Mouse (Mus musculus): ENCODE measurements around the gene Acad9. TPM values are rescaled to one million over a fixed set of nuclear protein-coding genes. Genes with fewer than 3 reads are reported as not detected.

The Acad9 gene
- 77.9 and 89.9 TPM in 2 replicates for polyA plus RNA-seq (2015; fragmentation: Nextera tagmentation; extraction: Ambion mirVana)

- peaks cover 11% of the 10 kb centered on the region; the same call in 1 of the 2 replicates for H3K36me3 ChIP-seq
- no peaks in the 10 kb centered on the region for H3K27me3 ChIP-seq
- peaks cover 15% of the 10 kb centered on the region for H3K4me1 ChIP-seq
- H3K4me3 ChIP-seq = peak within 1 kb of the TSS; percentile 96
- ATAC-seq (ENCODE audit: borderline replicate concordance, extremely low read depth, low FRiP score, low TSS enrichment) = peak; percentile 96
- peak within 1 kb of the TSS; percentile 94 for H3K9ac ChIP-seq
- H3K4me2 ChIP-seq = peak within 1 kb of the TSS; percentile 77
- no peaks in the 10 kb centered on the region for H3K9me3 ChIP-seq
- H3K27ac ChIP-seq = peak within 1 kb of the TSS; percentile 71
- WGBS = 0% methylated on average over 49 of the region's 49 CpGs
Observed at GRCm38 (mm10) chr3:36065843-36066651, at the start of gene Acad9. Gene Acad9, plus strand, starts transcription at chr3:36065979.

DNA sequence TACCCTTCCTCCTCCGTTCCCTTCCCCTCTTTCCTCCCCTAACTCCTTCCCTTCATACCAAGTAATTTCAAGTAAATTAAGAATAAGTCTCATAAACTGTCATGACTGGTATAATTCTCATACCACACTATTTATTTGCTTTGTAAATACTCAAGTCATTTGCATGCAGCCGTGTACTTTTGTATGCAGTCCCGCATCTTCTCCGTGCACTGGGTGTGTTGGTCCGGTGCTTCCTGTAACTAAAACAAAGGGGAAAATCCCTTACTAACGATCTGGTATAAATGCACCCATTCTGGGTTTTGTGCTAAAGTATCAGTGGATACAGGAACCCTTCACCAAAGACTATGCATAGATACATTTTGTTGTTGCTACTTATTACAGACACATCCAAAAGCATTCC, 40.0 kb upstream of the Acad9 start:
- Histone ChIP-seq H3K9me3 (no peaks in the 10 kb centered on the region), H3K27ac (no peak overlapping the region), H3K4me3 (no peak overlapping the region), H3K36me3 (no peaks in the 10 kb centered on the region), H3K4me2 (no peak overlapping the region), H3K27me3 (no peaks in the 10 kb centered on the region), H3K4me1 (no peaks in the 10 kb centered on the region), H3K9ac (no peak overlapping the region)
- WGBS = 83% methylated on average over 6 of the region's 6 CpGs
- ATAC-seq (ENCODE audit: borderline replicate concordance, extremely low read depth, low FRiP score, low TSS enrichment) = no peak

DNA sequence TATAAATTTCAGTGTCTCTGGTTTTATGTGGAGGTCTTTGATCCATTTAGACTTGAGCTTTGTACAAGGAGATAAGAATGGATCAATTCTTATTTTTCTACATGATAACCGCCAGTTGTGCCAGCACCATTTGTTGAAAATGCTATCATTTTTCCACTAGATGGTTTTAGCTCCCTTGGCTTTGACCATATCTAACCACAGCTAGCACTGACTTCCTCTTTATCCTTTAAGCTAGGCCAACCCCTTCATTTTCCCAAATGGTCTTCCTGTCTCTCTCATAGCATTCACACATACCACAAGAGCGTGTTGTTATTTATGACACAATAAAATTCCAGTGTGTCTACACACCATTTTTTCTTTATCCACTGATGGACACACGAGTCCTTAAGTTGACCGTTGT, 35.8 kb upstream of the Acad9 start:
- 81% methylated on average over 4 of the region's 4 CpGs for WGBS
- H3K27ac ChIP-seq = no peak overlapping the region

GRCm38 (mm10) chr3:36031740-36032510, 33.9 kb upstream of the Acad9 start:
- Histone ChIP-seq H3K36me3 (no peaks in the 10 kb centered on the region), H3K27me3 (no peaks in the 10 kb centered on the region), H3K27ac (no peak overlapping the region), H3K4me1 (no peaks in the 10 kb centered on the region), H3K9me3 (no peaks in the 10 kb centered on the region), H3K9ac (no peak overlapping the region), H3K4me3 (no peak overlapping the region), H3K4me2 (no peak overlapping the region)
- ATAC-seq (ENCODE audit: borderline replicate concordance, extremely low read depth, low FRiP score, low TSS enrichment) = no peak
- 42% methylated on average over 6 of the region's 6 CpGs for WGBS

More for the DNA sequence above, 35.8 kb upstream of the Acad9 start:
- Histone ChIP-seq H3K4me2 (no peak overlapping the region), H3K4me1 (no peaks in the 10 kb centered on the region), H3K9ac (no peak overlapping the region), H3K9me3 (no peaks in the 10 kb centered on the region), H3K4me3 (no peak overlapping the region), H3K36me3 (no peaks in the 10 kb centered on the region), H3K27me3 (no peaks in the 10 kb centered on the region)
- no peak for ATAC-seq (ENCODE audit: borderline replicate concordance, extremely low read depth, low FRiP score, low TSS enrichment)

GRCm38 (mm10) chr3:36044520-36044919, 21.3 kb upstream of the Acad9 start:
- Histone ChIP-seq H3K4me3 (no peak overlapping the region), H3K27ac (no peak overlapping the region), H3K4me2 (no peak overlapping the region), H3K9me3 (no peaks in the 10 kb centered on the region), H3K4me1 (no peaks in the 10 kb centered on the region), H3K36me3 (no peaks in the 10 kb centered on the region), H3K27me3 (no peaks in the 10 kb centered on the region), H3K9ac (no peak overlapping the region)
- ATAC-seq (ENCODE audit: borderline replicate concordance, extremely low read depth, low FRiP score, low TSS enrichment) = no peak

GRCm38 (mm10) chr3:36045086-36045485, 20.7 kb upstream of the Acad9 start:
- no peaks in the 10 kb centered on the region for H3K27me3 ChIP-seq
- H3K36me3 ChIP-seq = no peaks in the 10 kb centered on the region
- no peak overlapping the region for H3K9ac ChIP-seq
- H3K4me1 ChIP-seq = no peaks in the 10 kb centered on the region
- no peak overlapping the region for H3K4me3 ChIP-seq
- ATAC-seq (ENCODE audit: borderline replicate concordance, extremely low read depth, low FRiP score, low TSS enrichment) = no peak
- WGBS = 72% methylated on average over 4 of the region's 4 CpGs
- H3K9me3 ChIP-seq = no peaks in the 10 kb centered on the region
- H3K27ac ChIP-seq = no peak overlapping the region
- no peak overlapping the region for H3K4me2 ChIP-seq

- Histone ChIP-seq H3K4me1 (no peaks in the 10 kb centered on the region), H3K36me3 (no peaks in the 10 kb centered on the region), H3K27ac (no peak overlapping the region), H3K4me2 (no peak overlapping the region), H3K27me3 (no peaks in the 10 kb centered on the region), H3K9ac (no peak overlapping the region), H3K4me3 (no peak overlapping the region), H3K9me3 (no peaks in the 10 kb centered on the region)
- ATAC-seq (ENCODE audit: borderline replicate concordance, extremely low read depth, low FRiP score, low TSS enrichment) = no peak
- 57% methylated on average over 1 of the region's 1 CpGs for WGBS
Observed at GRCm38 (mm10) chr3:36049106-36049505, 16.7 kb upstream of the Acad9 start.

- WGBS = 91% methylated on average over 6 of the region's 6 CpGs
- Histone ChIP-seq H3K36me3 (no peaks in the 10 kb centered on the region), H3K9me3 (no peaks in the 10 kb centered on the region), H3K4me1 (no peaks in the 10 kb centered on the region), H3K9ac (no peak within 1 kb of the TSS), H3K4me2 (no peak within 1 kb of the TSS), H3K4me3 (no peak within 1 kb of the TSS), H3K27ac (no peak within 1 kb of the TSS), H3K27me3 (no peaks in the 10 kb centered on the region)
- no peak for ATAC-seq (ENCODE audit: borderline replicate concordance, extremely low read depth, low FRiP score, low TSS enrichment)
Observed at GRCm38 (mm10) chr3:36053447-36053846, 12.3 kb upstream of the Acad9 start, which contains the start of gene Ccdc144b. Gene Ccdc144b, minus strand, starts transcription at chr3:36053547.

- Histone ChIP-seq H3K9ac (no peak overlapping the region), H3K4me2 (no peak overlapping the region), H3K27ac (no peak overlapping the region), H3K27me3 (no peaks in the 10 kb centered on the region), H3K4me3 (no peak overlapping the region), H3K36me3 (no peaks in the 10 kb centered on the region), H3K9me3 (no peaks in the 10 kb centered on the region), H3K4me1 (no peaks in the 10 kb centered on the region)
- no peak for ATAC-seq (ENCODE audit: borderline replicate concordance, extremely low read depth, low FRiP score, low TSS enrichment)
- 33% methylated on average over 8 of the region's 8 CpGs for WGBS
Observed at GRCm38 (mm10) chr3:36060096-36060850, 5.5 kb upstream of the Acad9 start.

- H3K4me1 ChIP-seq = peaks cover 15% of the 10 kb centered on the region
- H3K27ac ChIP-seq = no peak overlapping the region
- no peaks in the 10 kb centered on the region for H3K27me3 ChIP-seq
- H3K9ac ChIP-seq = no peak overlapping the region
- no peak for ATAC-seq (ENCODE audit: borderline replicate concordance, extremely low read depth, low FRiP score, low TSS enrichment)
- H3K4me3 ChIP-seq = no peak overlapping the region
- H3K36me3 ChIP-seq = no peaks in the 10 kb centered on the region
- H3K4me2 ChIP-seq = no peak overlapping the region
- no peaks in the 10 kb centered on the region for H3K9me3 ChIP-seq
- 89% methylated on average over 1 of the region's 1 CpGs for WGBS
Observed at GRCm38 (mm10) chr3:36064592-36065061, 1.2 kb upstream of the Acad9 start.

DNA sequence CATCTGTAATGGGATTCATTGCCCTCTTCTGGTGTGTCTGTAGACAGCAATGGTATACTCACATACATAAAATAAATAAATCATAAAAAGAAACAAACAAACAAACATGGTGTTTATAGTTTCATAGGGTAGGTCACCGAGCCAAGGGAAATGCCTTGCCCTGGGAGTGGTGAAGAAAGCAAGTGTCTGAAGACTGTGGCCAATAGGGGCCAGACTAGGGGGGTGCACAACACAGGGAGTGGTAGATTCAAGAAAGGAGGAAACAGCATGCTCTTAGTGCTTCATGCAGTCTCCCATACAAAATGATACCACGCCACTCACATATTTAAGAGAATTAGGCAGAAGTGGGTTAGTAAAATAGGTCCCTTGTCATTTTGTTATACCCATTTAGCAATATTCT, 613 bp upstream of the Acad9 start:
- H3K9ac ChIP-seq = no peak overlapping the region
- 97% methylated on average over 2 of the region's 2 CpGs for WGBS
- H3K4me2 ChIP-seq = peak overlapping the region; percentile 77
- no peak overlapping the region for H3K27ac ChIP-seq
- peak overlapping the region; percentile 96 for H3K4me3 ChIP-seq
- H3K36me3 ChIP-seq = 0 out of 2 replicates have a peak, but pooled peaks cover 3% of the 10 kb centered on the region
- H3K27me3 ChIP-seq = no peaks in the 10 kb centered on the region
- peaks cover 15% of the 10 kb centered on the region for H3K4me1 ChIP-seq
- H3K9me3 ChIP-seq = no peaks in the 10 kb centered on the region
- no peak for ATAC-seq (ENCODE audit: borderline replicate concordance, extremely low read depth, low FRiP score, low TSS enrichment)
